Mouse (Mus musculus) spleen, postnatal 36 days (tissue): ENCODE results near the gene Atp8a1.

ENCODE experiments used
- DNase-seq, 2 experiments: peaks; one replicate each; pipeline ENCODE4 v3.0.0; 2022; ENCODE audit warnings: low spot score in 2 of 2, mixed read lengths in 1 of 2

Atp8a1 gene

DNA sequence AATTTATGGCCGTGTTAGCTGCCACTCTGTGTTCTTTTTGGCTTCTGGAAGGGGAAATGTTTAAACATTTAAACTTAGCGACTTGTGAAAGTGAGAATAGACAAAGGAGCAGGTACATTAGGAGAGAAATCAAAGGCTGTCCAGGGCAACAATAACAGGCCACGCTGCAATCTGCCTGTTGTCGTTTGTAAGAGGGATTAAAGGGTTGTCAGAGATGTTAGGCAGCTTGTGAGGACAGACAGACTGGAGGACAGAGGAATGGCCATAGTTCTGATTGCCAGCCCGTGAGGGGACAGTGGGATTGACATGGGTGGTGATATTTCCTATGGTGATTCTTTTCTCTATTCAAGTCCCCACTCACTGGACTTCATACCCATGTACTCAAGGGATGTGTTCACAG is 161.8 kb downstream of the Atp8a1 start:
- DNase-seq = no peak

DNA sequence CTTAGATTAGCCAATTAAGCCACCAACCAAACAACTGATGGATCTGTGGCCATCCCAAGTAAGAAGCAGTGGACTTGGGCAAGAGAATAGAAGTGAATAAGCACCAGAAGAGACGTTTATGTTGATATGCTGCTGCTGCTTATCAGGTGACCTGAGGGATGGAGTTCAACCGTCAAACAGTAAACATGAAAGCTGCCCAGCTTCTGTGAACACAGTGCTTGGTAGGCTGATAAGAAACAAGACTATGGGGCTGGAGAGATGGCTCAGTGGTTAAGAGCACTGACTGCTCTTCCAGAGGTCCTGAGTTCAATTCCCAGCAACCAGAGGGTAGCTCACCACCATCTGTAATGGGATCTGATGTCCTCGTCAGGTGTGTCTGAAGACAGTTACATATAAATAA is 168.4 kb downstream of the Atp8a1 start:
- no peak for DNase-seq

DNA sequence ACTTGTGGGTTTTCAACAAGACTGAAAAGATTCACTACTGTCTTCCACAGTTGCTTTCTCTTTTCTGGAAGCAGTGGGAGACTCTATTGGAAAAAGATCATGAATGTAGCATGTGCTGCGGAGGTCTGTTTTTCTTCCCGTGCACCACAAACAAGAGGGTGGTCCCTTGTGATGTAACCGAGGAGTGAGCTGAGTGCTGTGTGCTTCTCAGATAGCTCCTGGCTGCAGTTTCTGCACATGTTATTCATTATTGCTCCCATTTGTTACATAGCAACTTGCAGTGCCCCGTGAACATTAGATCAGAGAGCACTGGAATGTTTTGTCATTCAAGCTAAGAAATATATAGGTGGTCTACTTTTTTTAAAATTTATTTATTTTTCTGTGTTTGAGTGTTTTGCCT is 174.2 kb downstream of the Atp8a1 start:
- no peak for DNase-seq

DNA sequence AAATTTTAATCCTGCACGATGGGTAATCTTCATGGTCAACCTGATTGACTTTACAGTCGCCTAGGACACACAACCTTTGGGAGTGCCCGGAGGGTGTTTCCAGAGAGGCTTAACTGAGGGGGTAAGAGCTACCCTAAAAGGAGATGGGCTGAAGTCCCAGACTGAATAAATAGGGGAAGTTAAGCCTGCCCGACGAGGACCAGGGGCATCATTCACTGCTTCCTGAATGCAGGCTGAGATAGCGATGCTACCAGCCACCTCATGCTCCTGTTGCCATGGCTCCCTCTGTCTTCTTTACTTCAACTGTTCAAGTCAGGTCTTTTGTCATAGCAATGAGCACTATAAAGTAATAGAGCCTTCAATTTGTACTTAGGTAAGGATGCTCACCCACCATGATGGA is 177.1 kb downstream of the Atp8a1 start:
- no peak for DNase-seq

DNA sequence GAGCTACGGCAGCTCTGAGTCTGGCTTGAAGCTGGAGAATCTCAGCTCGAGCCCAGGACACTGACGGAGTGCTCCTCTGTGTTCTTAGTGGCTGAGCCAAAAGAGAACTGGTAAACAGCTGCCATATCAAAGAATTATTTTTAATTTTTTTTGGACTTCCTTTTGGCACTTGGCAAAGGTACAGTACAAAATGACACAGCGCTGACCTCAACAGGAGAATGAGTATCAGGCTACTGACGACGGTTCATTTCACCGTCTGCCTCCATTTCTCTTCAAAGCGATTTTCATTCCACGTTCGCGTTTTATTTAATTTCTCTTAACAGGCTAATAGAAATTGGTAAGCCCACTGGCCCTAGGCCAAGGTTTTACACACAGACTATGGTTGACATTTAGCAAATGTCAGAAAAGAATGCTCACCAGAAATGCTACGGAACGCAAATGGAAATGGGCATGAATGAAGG is 177.8 kb downstream of the Atp8a1 start:
- DNase-seq = no peak

DNA sequence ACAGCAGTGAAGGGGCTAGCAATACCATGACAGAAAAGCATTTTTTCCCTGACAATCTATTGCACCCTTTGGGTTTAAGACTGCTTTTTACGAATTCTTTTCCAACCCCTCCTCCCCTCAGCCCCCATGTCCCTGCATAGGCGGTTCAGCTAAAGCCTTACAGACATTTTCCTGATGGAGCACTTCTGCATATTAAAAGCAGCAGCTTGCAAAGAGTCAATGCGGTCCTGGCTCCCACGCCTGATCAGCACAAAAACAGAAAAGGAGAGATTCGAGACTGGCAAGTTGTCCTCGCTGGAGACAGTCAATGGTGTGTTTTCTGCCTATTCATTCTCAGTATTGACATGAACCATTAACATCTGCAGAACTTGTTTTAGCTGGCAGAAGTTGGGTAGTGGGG is 184.5 kb downstream of the Atp8a1 start:
- no peak for DNase-seq

DNA sequence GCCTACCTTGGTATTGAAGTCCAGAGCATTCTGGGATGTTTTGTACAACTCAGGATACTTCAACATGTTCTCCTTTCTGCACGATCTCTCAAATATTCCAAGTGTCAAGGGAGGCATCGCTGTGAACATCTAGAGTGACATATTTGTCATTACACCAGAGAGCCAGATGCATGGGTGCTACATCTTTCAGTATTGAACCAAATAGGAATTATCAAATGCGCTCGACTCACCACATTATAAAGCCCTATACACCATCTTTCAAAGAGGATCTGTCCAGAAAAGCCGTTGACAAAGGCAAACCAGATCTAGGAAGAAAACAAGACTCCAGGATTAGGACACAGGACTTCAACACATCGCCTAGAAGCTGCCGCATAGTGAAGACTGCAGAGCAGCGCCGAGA is 187.4 kb downstream of the Atp8a1 start:
- DNase-seq = no peak

DNA sequence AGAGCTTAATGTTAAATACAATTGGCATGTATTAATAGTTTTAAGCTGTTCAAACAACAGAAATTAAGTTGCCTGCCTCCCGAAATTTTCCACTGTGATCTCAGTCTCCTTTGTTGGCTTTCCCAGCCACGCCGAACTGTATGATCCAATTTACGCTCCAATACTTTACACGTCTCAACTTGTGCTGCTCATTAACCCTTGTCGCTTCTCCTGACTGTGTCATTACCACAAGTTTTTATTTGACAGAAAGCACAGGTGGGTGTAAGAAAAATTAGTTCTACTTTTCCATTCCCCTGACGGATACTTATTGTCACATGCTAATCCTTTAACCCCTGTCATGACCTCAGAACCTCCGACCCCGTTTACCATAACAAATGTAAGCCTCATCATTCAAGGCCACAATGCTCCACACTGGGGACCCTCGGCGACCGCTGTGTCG is 190.4 kb downstream of the Atp8a1 start:
- DNase-seq = no peak

DNA sequence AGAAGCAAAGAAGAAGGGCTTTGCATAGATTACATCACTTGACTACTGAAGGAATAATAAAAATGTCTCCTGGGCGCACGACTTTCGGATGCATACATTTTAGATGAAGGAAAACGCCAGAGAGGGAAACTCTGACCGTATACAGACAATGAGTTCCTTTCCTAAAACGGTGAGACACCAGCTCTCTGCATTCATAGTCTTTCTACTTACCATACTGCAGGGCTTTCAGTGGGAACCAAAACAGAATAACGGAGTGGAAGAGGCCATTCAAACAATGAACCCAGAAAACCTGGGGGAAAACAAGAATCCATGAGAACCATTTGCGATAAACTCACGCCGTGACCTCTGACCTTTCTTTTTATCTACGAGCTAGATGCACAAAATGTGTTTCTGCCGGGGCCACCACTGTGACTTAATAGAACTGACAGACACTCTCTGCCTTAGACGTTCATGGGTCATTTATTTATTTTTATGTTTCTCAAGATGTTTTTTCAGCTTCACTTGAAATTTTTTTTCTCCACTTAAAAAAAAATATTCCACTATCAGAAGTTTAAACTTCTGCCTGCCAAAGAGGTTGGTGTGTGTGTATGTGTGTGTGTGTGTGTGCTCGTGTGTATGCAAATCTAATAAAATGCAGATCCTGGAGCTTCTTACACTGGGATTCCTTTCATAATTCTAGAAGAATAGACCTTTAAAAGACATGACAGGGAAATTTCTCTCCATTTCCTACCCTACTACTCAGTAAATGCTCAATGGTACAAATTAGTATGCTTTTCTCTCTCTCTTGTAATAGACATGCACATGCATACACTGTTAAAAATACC is 191.3 kb downstream of the Atp8a1 start:
- no peak for DNase-seq

DNA sequence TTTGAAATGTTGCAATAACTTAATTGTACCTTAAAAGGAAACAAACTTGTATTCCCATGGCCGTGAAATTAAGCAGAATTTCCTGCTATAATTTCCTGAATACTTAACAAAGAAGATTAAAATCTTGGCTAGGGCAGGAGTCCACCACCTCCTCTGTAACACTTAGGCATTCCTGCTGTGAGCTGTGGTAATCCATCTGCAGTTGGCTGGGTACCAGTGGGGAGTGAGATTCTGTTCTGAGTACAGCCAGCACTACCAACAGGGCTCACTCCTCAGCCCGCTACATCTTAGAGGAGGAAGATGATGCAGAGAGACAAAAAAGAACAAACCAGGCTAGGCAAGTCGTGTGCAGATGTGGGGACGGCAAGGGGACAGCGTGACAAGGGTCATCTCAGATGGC is 192.7 kb downstream of the Atp8a1 start:
- DNase-seq = no peak

DNA sequence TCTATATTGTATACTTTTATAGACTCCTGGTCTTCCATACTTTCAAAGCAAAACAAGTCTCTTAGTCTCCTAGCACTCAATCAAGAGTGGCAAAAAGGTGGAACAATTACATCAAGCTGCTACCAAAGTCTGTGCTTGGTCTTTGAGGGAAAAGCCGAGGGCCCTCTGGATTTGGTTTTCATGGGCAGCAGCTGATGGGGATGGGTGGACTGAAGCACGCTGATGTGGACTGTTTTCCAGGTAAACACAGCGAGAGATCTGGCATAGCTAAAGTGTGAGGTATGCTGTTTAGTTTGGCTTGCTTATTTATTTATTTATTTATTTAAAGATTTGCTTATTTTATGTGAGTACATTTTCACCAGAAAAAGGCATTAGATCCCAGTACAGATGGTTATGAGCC is 193.7 kb downstream of the Atp8a1 start:
- DNase-seq = no peak

DNA sequence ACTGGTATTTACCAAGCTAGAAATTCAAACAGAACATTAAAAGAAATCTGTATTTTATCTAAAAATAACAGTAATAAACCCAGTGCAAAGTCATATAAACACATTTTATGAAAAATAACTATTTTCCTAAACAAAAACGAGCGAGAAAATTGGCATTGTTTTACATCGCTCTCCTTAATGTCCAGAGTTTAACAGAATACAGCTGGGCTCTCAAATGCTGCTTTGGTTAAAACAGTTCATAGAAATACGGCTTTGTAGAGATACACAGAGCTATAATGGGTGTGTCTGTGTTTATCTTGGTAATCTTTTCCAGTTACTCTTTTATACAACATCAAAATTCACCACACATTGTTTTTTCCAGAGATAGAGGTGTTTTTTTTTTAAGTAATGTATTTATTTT is 194.8 kb downstream of the Atp8a1 start:
- no peak for DNase-seq

DNA sequence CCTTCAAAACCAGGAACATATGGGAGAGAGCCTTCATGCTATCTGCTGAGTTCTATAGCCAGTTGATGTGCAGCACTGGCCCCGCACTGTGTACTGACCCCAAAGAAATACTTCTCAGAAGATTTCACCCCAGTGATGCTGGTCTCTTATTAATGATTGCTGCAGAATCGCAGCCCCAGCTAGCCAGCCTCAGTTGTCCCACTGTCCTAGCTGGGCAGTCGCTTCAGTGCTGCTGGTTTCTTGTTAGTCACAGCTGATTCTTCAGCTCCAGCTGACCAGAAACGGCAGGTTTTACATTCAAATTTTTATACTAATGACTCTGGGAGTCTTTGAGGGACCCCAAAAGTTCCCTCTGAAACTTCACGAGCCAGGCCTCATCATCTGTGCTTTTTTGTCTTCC is 197.2 kb downstream of the Atp8a1 start:
- no peak for DNase-seq

DNA sequence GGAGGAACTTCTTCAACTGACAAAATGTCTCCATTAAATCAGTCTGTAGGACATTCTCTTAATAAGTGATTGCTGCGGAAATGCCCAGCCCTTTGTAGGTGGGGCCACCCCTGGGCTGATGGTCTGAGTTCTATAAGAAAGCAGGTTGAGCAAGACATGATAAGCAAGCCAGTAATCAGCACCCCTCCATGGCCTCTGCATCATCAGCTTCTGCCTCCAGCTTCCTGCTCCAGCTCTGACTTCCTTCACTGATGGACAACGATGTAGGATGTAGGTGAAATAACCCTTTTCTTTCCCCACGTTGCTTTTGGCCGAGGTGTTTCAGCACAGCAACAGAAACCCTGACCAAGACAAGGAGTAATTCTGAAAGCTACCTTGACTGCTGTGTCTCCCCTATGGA is 198.1 kb downstream of the Atp8a1 start:
- DNase-seq = no peak

DNA sequence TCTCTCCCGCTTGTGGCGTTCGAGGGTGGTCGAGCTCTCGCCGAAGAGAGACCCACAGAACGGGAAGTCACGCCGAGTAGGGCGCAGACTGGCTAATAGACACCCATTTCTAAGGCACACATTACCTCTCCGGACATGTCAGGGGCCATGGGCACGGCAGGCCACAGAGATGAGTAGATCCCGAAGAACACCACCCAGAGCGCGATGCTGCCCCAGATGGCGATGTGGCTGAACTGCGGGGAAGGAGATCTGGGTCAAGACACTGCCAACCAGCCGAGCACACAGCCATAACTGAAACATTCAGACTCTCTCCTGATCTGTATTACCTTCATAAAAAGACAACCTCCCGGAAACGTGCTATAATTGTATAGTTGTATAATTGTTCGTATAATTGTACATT is 199.7 kb downstream of the Atp8a1 start:
- no peak for DNase-seq

DNA sequence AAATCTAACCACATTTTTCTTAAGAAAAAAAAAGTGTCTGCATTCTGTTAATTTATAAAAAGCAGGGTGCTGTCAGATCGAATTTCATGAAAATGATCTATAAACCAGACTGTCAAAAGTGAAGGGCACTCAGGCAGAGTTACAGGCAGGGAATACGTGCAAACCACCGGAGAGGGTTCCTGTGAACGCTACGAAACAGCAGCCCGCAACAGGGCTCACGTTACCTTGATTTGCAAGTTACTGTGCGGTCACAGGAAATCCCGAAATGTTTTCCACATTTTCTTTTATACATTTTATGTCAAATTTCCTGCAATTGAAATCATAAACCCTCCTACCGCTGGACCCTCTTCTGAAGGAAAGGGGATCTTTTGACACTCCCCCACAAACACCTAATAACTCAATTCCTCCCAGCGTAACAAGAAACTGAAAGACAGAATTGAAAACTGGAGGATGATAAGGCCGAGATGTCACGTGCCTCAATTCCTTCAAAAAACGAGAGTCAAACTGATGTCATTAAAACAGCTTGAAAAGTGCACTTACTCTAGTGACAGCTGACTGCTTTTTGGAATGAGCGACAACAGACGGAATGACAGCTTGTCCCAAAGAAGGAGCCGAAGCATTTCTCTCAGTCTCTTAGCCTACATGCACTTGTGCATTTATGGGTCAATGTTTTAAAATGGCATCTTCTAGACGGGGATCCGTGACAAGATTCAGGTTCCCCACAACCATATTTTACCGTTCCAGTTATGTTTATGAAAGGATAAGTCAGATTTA is 200.3 kb downstream of the Atp8a1 start:
- no peak for DNase-seq

DNA sequence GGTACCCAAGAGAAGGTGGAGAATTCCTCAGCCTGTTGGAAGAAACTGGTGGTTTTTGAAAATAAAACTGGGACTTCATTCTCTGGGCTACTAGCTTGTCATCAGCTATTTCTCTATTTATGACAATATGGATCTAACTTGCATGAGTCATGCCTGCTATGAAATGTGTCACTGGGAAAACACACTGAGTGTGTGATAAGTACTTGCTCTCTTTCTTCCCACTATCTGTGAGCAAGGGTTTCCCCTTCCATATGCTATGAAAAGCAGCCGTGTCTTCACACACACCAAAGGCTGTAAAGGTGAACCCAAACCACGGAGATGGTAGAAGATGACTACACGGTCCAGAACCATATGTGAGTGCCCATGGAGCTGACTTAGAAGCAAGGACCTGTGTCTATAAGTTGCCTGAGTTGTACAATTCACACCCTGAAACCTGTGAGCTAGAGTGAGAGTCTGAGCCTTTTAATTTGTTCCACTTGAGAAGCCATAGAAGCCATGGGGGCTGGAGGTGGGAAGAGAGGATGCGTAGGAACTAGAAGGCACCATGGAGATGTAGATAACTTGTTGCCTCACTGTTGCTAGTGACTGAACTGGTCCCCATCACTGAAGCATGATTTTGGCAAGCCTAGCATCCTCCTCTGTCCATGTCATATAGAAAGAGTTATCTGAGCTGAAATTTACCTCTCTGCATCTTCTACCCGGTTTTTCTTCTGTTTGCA is 203.5 kb downstream of the Atp8a1 start:
- no peak for DNase-seq

DNA sequence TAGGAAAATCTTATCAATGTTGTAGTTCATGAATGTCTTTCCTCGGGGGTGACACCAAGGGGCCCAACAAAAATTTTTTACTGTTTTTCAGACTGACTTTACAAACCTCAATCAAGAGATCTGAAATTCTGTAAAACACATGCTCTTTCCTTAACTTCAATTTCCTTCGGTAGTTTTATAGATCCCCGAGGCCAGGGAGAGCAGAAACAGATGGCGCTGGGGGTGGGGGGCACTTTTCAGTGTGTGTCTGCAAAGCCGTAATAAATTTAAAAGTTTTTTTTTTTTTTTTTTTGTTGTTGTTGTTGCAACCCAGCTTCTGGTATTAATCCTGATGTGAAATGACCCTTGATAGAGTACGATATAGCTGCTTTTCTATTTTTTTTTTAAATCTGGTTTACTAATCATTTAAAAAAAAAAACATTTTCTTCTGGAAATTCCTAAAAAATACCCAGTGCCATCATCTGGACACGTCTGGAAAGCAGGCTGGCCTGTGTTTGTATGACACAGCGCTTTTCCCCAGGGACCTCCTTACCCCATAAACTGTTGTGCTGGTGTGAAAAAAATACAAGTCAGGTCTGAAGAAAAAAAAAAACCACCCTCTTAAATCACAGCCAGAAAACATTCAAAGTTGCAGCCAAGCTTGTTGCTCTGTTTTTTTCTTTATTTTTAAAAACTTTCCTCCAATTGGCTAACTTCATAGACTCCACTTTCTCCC is 205.7 kb downstream of the Atp8a1 start:
- DNase-seq = no peak

DNA sequence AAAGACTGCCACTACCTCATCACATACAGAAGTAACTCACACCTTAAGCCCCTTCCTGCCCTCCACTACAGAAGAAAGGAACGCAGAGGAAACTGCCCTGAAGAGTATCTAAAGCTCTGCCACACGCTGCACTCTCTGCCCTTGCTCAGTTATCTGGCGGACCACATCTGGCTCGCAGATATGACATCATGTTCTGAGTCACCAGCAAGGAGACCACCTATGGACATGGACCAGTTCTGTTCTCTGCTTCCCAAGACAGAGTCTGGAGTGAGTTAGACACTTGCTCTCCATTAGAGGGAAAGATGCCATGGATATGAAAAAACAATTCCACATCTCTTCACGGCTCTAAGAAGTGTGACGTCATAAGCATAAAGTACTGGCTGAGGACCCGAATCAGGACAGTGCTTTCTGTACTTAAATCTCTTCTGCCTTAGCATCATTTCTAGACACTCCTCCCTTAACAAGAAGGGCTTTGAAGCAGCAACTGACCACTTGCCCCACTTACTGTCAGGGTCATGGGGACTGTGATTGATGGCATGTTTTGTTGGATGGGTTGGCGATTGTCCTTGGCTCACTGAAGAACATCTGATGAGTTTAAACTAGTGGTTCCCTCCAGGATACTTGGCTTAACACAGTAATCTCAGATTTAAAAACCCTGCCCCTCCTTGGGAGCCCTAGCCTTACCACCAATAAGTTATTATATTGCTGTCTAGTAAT is 206.5 kb downstream of the Atp8a1 start:
- no peak for DNase-seq

DNA sequence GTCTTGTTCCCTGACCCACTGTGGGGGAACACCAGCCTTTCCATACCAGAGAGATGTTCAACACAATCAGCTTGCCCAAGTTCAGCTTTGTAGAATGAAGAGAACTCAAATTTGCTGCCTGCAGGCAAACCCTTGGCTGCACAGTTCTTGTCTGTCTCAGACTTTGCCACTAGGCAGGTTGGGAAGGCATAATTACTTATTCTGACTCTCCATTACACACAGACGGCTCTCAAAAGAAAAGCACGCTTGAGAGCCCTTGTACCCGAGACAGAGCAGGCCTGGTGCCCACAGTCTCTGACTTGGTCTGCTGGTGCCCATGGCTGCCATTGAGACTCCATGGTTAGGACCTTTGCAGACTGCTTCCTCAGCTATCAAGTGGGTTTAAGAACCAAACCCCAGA is 212.9 kb downstream of the Atp8a1 start:
- no peak for DNase-seq

DNA sequence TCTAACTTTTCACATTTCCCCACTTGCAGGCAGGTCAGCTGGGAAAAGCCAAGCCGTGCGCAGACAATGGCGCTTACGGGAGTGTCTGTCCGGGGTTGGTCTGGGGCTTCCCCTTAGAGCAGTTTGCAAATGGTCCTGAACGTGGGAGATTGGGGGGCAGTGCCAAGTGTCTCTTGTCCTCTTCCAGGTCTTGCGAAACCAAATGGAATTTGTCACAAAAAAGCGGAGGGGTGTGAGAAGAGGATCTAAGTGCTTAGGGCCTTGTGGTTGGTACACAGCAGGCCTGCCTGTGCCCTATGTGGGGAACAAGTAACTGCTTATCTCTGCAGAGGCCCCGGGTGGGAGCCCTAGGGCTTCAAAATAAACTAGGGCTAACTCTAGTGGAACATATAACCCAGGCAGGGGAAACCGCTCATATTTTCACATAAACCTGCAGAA is 213.4 kb downstream of the Atp8a1 start:
- DNase-seq = no peak
